Mouse (Mus musculus): ENCODE results near the gene Erfe. TPM values are rescaled to one million over a fixed set of nuclear protein-coding genes. Genes with fewer than 3 reads are reported as not detected.
A peak's percentile ranks its signal among the peaks of the same experiment; 100 is the strongest.

Erfe gene
- polyA plus RNA-seq, 1 experiment from 2014 or later, result 7.8 TPM

GRCm38 (mm10) chr1:91350841-91351240 lies 15.4 kb upstream of the Erfe start, which contains the start of gene Klhl30:
TSS of gene Klhl30 (plus strand) at chr1:91351016.
- H3K9me3 ChIP-seq (replicated peaks), result no peaks in the 10 kb centered on the region
- H3K36me3 ChIP-seq, result no peaks in the 10 kb centered on the region
- no peak within 1 kb of the TSS for H3K27ac ChIP-seq
- no peak for ATAC-seq
- H3K4me1 ChIP-seq, result no peaks in the 10 kb centered on the region
- H3K4me2 ChIP-seq, result no peak within 1 kb of the TSS
- H3K27me3 ChIP-seq (replicated peaks), result peaks cover 41% of the 10 kb centered on the region
- 42% methylated on average over 4 of the region's 4 CpGs for WGBS (ENCODE audit: insufficient replicate concordance)
- H3K4me3 ChIP-seq, result no peak within 1 kb of the TSS
- no peak within 1 kb of the TSS for H3K9ac ChIP-seq

- H3K9ac ChIP-seq, result no peak overlapping the region
- no peaks in the 10 kb centered on the region for H3K9me3 ChIP-seq (replicated peaks)
- H3K4me3 ChIP-seq, result no peak overlapping the region
- no peak for ATAC-seq
- H3K4me1 ChIP-seq, result no peaks in the 10 kb centered on the region
- 62% methylated on average over 3 of the region's 3 CpGs for WGBS (ENCODE audit: insufficient replicate concordance)
- no peak overlapping the region for H3K4me2 ChIP-seq
- no peaks in the 10 kb centered on the region for H3K36me3 ChIP-seq
- H3K27me3 ChIP-seq (replicated peaks), result peaks cover 37% of the 10 kb centered on the region
- H3K27ac ChIP-seq, result no peak overlapping the region
Measured at GRCm38 (mm10) chr1:91351249-91351648, 15.0 kb upstream of the Erfe start.

GRCm38 (mm10) chr1:91352277-91352676 lies 14.0 kb upstream of the Erfe start:
- H3K9ac ChIP-seq, result no peak overlapping the region
- no peaks in the 10 kb centered on the region for H3K4me1 ChIP-seq
- 57% methylated on average over 2 of the region's 2 CpGs for WGBS (ENCODE audit: insufficient replicate concordance)
- no peaks in the 10 kb centered on the region for H3K9me3 ChIP-seq (replicated peaks)
- peaks cover 32% of the 10 kb centered on the region for H3K27me3 ChIP-seq (replicated peaks)
- H3K27ac ChIP-seq, result no peak overlapping the region
- H3K4me3 ChIP-seq, result no peak overlapping the region
- no peak overlapping the region for H3K4me2 ChIP-seq
- H3K36me3 ChIP-seq, result no peaks in the 10 kb centered on the region
- ATAC-seq, result no peak

- Histone ChIP-seq H3K9me3 (replicated peaks) (no peaks in the 10 kb centered on the region), H3K4me3 (no peak overlapping the region), H3K27me3 (replicated peaks) (peaks cover 30% of the 10 kb centered on the region), H3K9ac (no peak overlapping the region), H3K36me3 (no peaks in the 10 kb centered on the region), H3K4me1 (no peaks in the 10 kb centered on the region), H3K4me2 (no peak overlapping the region), H3K27ac (no peak overlapping the region)
- ATAC-seq, result no peak
- 65% methylated on average over 11 of the region's 11 CpGs for WGBS (ENCODE audit: insufficient replicate concordance)
Measured at GRCm38 (mm10) chr1:91356105-91356504, 10.1 kb upstream of the Erfe start.

GRCm38 (mm10) chr1:91362113-91362512 lies 4.1 kb upstream of the Erfe start:
- WGBS (ENCODE audit: insufficient replicate concordance), result 60% methylated on average over 5 of the region's 5 CpGs
- H3K27me3 ChIP-seq (replicated peaks), result peaks cover 41% of the 10 kb centered on the region
- H3K4me3 ChIP-seq, result no peak overlapping the region
- H3K4me2 ChIP-seq, result no peak overlapping the region
- no peak overlapping the region for H3K27ac ChIP-seq
- no peak overlapping the region for H3K9ac ChIP-seq
- H3K36me3 ChIP-seq, result no peaks in the 10 kb centered on the region
- peaks cover 14% of the 10 kb centered on the region for H3K4me1 ChIP-seq
- H3K9me3 ChIP-seq (replicated peaks), result peaks cover 6% of the 10 kb centered on the region; the same call in 1 of the 2 replicates
- no peak for ATAC-seq

- Histone ChIP-seq H3K4me1 (peaks cover 30% of the 10 kb centered on the region), H3K36me3 (peaks cover 18% of the 10 kb centered on the region), H3K27ac (no peak overlapping the region), H3K9me3 (replicated peaks) (peaks cover 6% of the 10 kb centered on the region; the same call in 1 of the 2 replicates), H3K4me2 (no peak overlapping the region), H3K9ac (no peak overlapping the region), H3K4me3 (no peak overlapping the region), H3K27me3 (replicated peaks) (peaks cover 14% of the 10 kb centered on the region; the same call in 1 of the 2 replicates)
- 83% methylated on average over 16 of the region's 16 CpGs for WGBS (ENCODE audit: insufficient replicate concordance)
- ATAC-seq, result no peak
Measured at GRCm38 (mm10) chr1:91364822-91365644, 1.2 kb upstream of the Erfe start.

GRCm38 (mm10) chr1:91365816-91366214 lies 415 bp upstream of the Erfe start:
- peaks cover 30% of the 10 kb centered on the region for H3K4me1 ChIP-seq
- peak overlapping the region; percentile 98 for H3K4me2 ChIP-seq
- peaks cover 14% of the 10 kb centered on the region; the same call in 1 of the 2 replicates for H3K27me3 ChIP-seq (replicated peaks)
- no peak overlapping the region for H3K27ac ChIP-seq
- peaks cover 6% of the 10 kb centered on the region; the same call in 1 of the 2 replicates for H3K9me3 ChIP-seq (replicated peaks)
- peaks cover 26% of the 10 kb centered on the region for H3K36me3 ChIP-seq
- no peak for ATAC-seq
- WGBS (ENCODE audit: insufficient replicate concordance), result 30% methylated on average over 8 of the region's 8 CpGs
- H3K9ac ChIP-seq, result peak overlapping the region; percentile 91
- H3K4me3 ChIP-seq, result peak overlapping the region; percentile 78

GRCm38 (mm10) chr1:91367295-91367694 lies 1.1 kb downstream of the Erfe start:
- ATAC-seq, result no peak; the same call in 1 of the 2 replicates
- WGBS (ENCODE audit: insufficient replicate concordance), result 88% methylated on average over 3 of the region's 3 CpGs

GRCm38 (mm10) chr1:91369408-91369807 lies 3.2 kb downstream of the Erfe start:
- no peak overlapping the region for H3K4me2 ChIP-seq
- no peak overlapping the region for H3K4me3 ChIP-seq
- peaks cover 54% of the 10 kb centered on the region for H3K4me1 ChIP-seq
- WGBS (ENCODE audit: insufficient replicate concordance), result 57% methylated on average over 4 of the region's 4 CpGs
- no peak overlapping the region for H3K9ac ChIP-seq
- no peak overlapping the region for H3K27ac ChIP-seq
- H3K36me3 ChIP-seq, result peaks cover 62% of the 10 kb centered on the region
- ATAC-seq, result no peak
- peaks cover 11% of the 10 kb centered on the region; the same call in 1 of the 2 replicates for H3K27me3 ChIP-seq (replicated peaks)
- peaks cover 1% of the 10 kb centered on the region; the same call in 1 of the 2 replicates for H3K9me3 ChIP-seq (replicated peaks)

More at GRCm38 (mm10) chr1:91367295-91367694, 1.1 kb downstream of the Erfe start:
- Histone ChIP-seq H3K9me3 (replicated peaks) (peaks cover 6% of the 10 kb centered on the region; the same call in 1 of the 2 replicates), H3K4me2 (peak overlapping the region; percentile 98), H3K27me3 (replicated peaks) (peaks cover 14% of the 10 kb centered on the region; the same call in 1 of the 2 replicates), H3K4me3 (peak overlapping the region; percentile 78), H3K4me1 (peaks cover 33% of the 10 kb centered on the region), H3K36me3 (peaks cover 41% of the 10 kb centered on the region), H3K9ac (peak overlapping the region; percentile 91), H3K27ac (peak overlapping the region; percentile 43)

GRCm38 (mm10) chr1:91370055-91370454 lies 3.8 kb downstream of the Erfe start:
- Histone ChIP-seq H3K4me3 (no peak overlapping the region), H3K4me1 (peaks cover 61% of the 10 kb centered on the region), H3K36me3 (peaks cover 68% of the 10 kb centered on the region), H3K9ac (no peak overlapping the region), H3K9me3 (replicated peaks) (no peaks in the 10 kb centered on the region), H3K4me2 (no peak overlapping the region), H3K27ac (no peak overlapping the region), H3K27me3 (replicated peaks) (peaks cover 6% of the 10 kb centered on the region; the same call in 1 of the 2 replicates)
- ATAC-seq, result no peak
- 84% methylated on average over 23 of the region's 23 CpGs for WGBS (ENCODE audit: insufficient replicate concordance)

- Histone ChIP-seq H3K27ac (peak overlapping the region; percentile 85), H3K9ac (0 out of 2 replicates have a peak overlapping the region, but pooled peaks have one; percentile 33), H3K27me3 (replicated peaks) (no peaks in the 10 kb centered on the region), H3K4me1 (peaks cover 44% of the 10 kb centered on the region), H3K4me3 (no peak overlapping the region), H3K36me3 (peaks cover 100% of the 10 kb centered on the region), H3K9me3 (replicated peaks) (no peaks in the 10 kb centered on the region), H3K4me2 (peak overlapping the region; percentile 34)
- peak; percentile 95 for ATAC-seq
- 42% methylated on average over 6 of the region's 6 CpGs for WGBS (ENCODE audit: insufficient replicate concordance)
Measured at GRCm38 (mm10) chr1:91373414-91373835, 7.2 kb downstream of the Erfe start.

GRCm38 (mm10) chr1:91380453-91381090 lies 14.3 kb downstream of the Erfe start:
- Histone ChIP-seq H3K27me3 (replicated peaks) (no peaks in the 10 kb centered on the region), H3K9ac (no peak overlapping the region), H3K36me3 (peaks cover 97% of the 10 kb centered on the region), H3K27ac (no peak overlapping the region), H3K4me3 (no peak overlapping the region), H3K9me3 (replicated peaks) (no peaks in the 10 kb centered on the region), H3K4me2 (no peak overlapping the region), H3K4me1 (0 out of 2 replicates have a peak, but pooled peaks cover 3% of the 10 kb centered on the region)
- peak; percentile 65 for ATAC-seq
- WGBS (ENCODE audit: insufficient replicate concordance), result 67% methylated on average over 7 of the region's 7 CpGs
